Mouse (Mus musculus) brain, embryonic 14.5 days (tissue): Measurements from ENCODE around the gene Gnmt.

Source experiments
- CTCF ChIP-seq: fragments of 200-500 bp; IDR thresholded peaks from 2 replicates; pipeline ENCODE4 v1.5.1; 2012; ENCODE audit warnings: inconsistent platforms, mild to moderate bottlenecking, moderate library complexity, borderline replicate concordance; ENCODE audit not compliant: insufficient read depth, insufficient read length; ENCODE audit errors: extremely low read depth
- POLR2A ChIP-seq: fragments of 200-500 bp; IDR thresholded peaks from 2 replicates; pipeline ENCODE4 v1.6.1; 2012; ENCODE audit warnings: mild to moderate bottlenecking, inconsistent platforms, borderline replicate concordance; ENCODE audit not compliant: poor library complexity, insufficient read depth, insufficient read length, severe bottlenecking; ENCODE audit errors: extremely low read depth

- no peak for TF ChIP-seq CTCF
- TF ChIP-seq POLR2A = no peak
These were observed 38.3 kb downstream of the Gnmt start for GRCm38 (mm10) chr17:46690665-46691064.
